ENCODE assay signal across 9 mouse cellular contexts in genomic region chr2:3546588-3546987, GRCm38 (mm10). TPM values are rescaled to one million over a fixed set of nuclear protein-coding genes. Genes with fewer than 3 reads are reported as not detected.
DNase-seq lines count a peak whose midpoint lies in the region; ATAC-seq and TF ChIP-seq lines count a peak whose summit lies in the region.
"Had no signal": no experiment of that assay in that cellular context is flagged by ENCODE, and none has a peak within 500 bp of the region (broad histone marks: within the 10 kb centered on the region; RNA-seq: fewer than 3 reads in every experiment).

No protein-coding gene starts in this region.

- H3K4me2 ChIP-seq in forebrain, postnatal 0 days (ENCODE audit: low read depth) = no peak overlapping the region
- H3K4me2 ChIP-seq in forebrain, embryonic 12.5 days = no peak overlapping the region

- no peaks in the 10 kb centered on the region for H3K36me3 ChIP-seq in forebrain, postnatal 0 days (ENCODE audit: insufficient read depth)
- H3K36me3 ChIP-seq in forebrain, embryonic 12.5 days (replicated peaks) = no peaks in the 10 kb centered on the region

- H3K27me3 ChIP-seq in forebrain, postnatal 0 days (ENCODE audit: insufficient read depth, low read length) = no peaks in the 10 kb centered on the region
- no peaks in the 10 kb centered on the region for H3K27me3 ChIP-seq in forebrain, embryonic 12.5 days
- H3K27me3 ChIP-seq in cerebellum, adult 2 months (ENCODE audit: control insufficient read depth, insufficient read depth, low read length) = no peaks in the 10 kb centered on the region

- no peak for TF ChIP-seq POLR2A in cerebellum, adult 2 months (IDR thresholded peaks at IDR 0.05; ENCODE audit: borderline replicate concordance, insufficient read depth, low read length)

- H3K27ac ChIP-seq in forebrain, postnatal 0 days (ENCODE audit: low read depth, low read length) = no peak overlapping the region
- H3K27ac ChIP-seq in forebrain, embryonic 12.5 days = no peak overlapping the region
- H3K27ac ChIP-seq in cerebellum, adult 2 months (ENCODE audit: insufficient read depth, low read length) = no peak overlapping the region
- H3K27ac ChIP-seq: macrophage had no signal

- WGBS in forebrain, postnatal 0 days = 1% methylated on average over 4 of the region's 4 CpGs
- 0% methylated on average over 4 of the region's 4 CpGs for WGBS in forebrain, embryonic 12.5 days
- WGBS in cerebellum, adult 2 months = 7% methylated on average over 4 of the region's 4 CpGs

- no peaks in the 10 kb centered on the region for H3K9me3 ChIP-seq in forebrain, postnatal 0 days (ENCODE audit: low read length)
- no peaks in the 10 kb centered on the region for H3K9me3 ChIP-seq in forebrain, embryonic 12.5 days

- no peak overlapping the region for H3K4me3 ChIP-seq in forebrain, postnatal 0 days (ENCODE audit: low read depth, low read length)
- no peak overlapping the region for H3K4me3 ChIP-seq in forebrain, embryonic 12.5 days (replicated peaks)
- H3K4me3 ChIP-seq in cerebellum, adult 2 months (replicated peaks; ENCODE audit: insufficient read depth, low read depth, low read length) = no peak overlapping the region

- H3K4me1 ChIP-seq in forebrain, postnatal 0 days (ENCODE audit: insufficient read depth) = no peaks in the 10 kb centered on the region
- H3K4me1 ChIP-seq in forebrain, embryonic 12.5 days = no peaks in the 10 kb centered on the region
- peaks cover 4% of the 10 kb centered on the region; the same call in 1 of the 2 replicates for H3K4me1 ChIP-seq in cerebellum, adult 2 months (ENCODE audit: control insufficient read depth, insufficient read depth, low read length)

- peak; percentile 87 for TF ChIP-seq CTCF in forebrain, postnatal 0 days (IDR thresholded peaks at IDR 0.05; ENCODE audit: low read depth)
- peak; percentile 92 for TF ChIP-seq CTCF in cerebellum, adult 2 months (IDR thresholded peaks at IDR 0.05; ENCODE audit: borderline replicate concordance, insufficient read depth, low read depth, low read length)

- no peak overlapping the region for H3K9ac ChIP-seq in forebrain, postnatal 0 days
- no peak overlapping the region for H3K9ac ChIP-seq in forebrain, embryonic 12.5 days

- peak; percentile 83 for DNase-seq in forebrain, postnatal 0 days
- DNase-seq in Muller cell, postnatal 12 days (ENCODE audit: inconsistent ontology term) = peak; percentile 40
- DNase-seq in cerebellum, adult 2 months = peak; percentile 66 to 72
- DNase-seq in heart, postnatal 14 days = peak; percentile 51 to 69
- peak; percentile 27 for DNase-seq in layer of hippocampus, adult 9-10 months (ENCODE audit: low spot score)
- peak; percentile 25 to 62 for DNase-seq in spleen, postnatal 10 days (ENCODE audit: low spot score in 2 of 2)

- peak; percentile 66; the same call in 1 of the 2 replicates for ATAC-seq in forebrain, postnatal 0 days
- no peak for ATAC-seq in forebrain, embryonic 12.5 days (ENCODE audit: low FRiP score)
- ATAC-seq in megakaryocyte progenitor cell, adult 5-6 weeks (replicated peaks; ENCODE audit: poor library complexity) = peak; percentile 81

- intact Hi-C loops in heart, postnatal 14 days (cut with DNase I) = loop anchor here (1.0 to 10.0 kb wide), 3 partner anchors 223 to 948 kb away; no protein-coding TSS in a partner anchor

RNA-seq across cellular contexts. Expression of gene Fam107b, which starts 23.7 kb away (rescaled TPM):
- total RNA-seq in forebrain, postnatal 0 days (2014; rRNA removed) = 60.2 and 63.4 TPM in 2 replicates
- polyA plus RNA-seq in forebrain, postnatal 0 days (2015; fragmentation: Nextera tagmentation; extraction: Ambion mirVana) = 31.2 and 37.1 TPM in 2 replicates
- polyA plus RNA-seq in forebrain, embryonic 12.5 days (2016; fragmentation: Nextera tagmentation; extraction: Ambion mirVana) = 44.2 and 49.3 TPM in 2 replicates
- polyA plus RNA-seq in cerebellum, adult 2 months (2012; rRNA removed) = 63.7 and 68.3 TPM in 2 replicates
- total RNA-seq in heart, postnatal 14 days (2021) = 10 to 100 TPM; 10.2 to 14.1 TPM
- total RNA-seq in megakaryocyte progenitor cell, adult 5-6 weeks (2015) = 1,007 and 1,094 TPM in 2 replicates
- 622 and 1,143 TPM in 2 replicates for total RNA-seq in megakaryocyte progenitor cell, adult 5-6 weeks (2017)

RNA-seq across cellular contexts. Expression of gene Cdnf, which starts 33.8 kb away (rescaled TPM):
- total RNA-seq in forebrain, postnatal 0 days (2014; rRNA removed) = 0.71 and 0.92 TPM in 2 replicates
- 0.16 and 0.35 TPM in 2 replicates for polyA plus RNA-seq in forebrain, postnatal 0 days (2015; fragmentation: Nextera tagmentation; extraction: Ambion mirVana)
- 0.08 TPM in 2 replicates for polyA plus RNA-seq in forebrain, embryonic 12.5 days (2016; fragmentation: Nextera tagmentation; extraction: Ambion mirVana)
- polyA plus RNA-seq in cerebellum, adult 2 months (2012; rRNA removed) = 1.4 and 1.8 TPM in 2 replicates
- 10 to 100 TPM; 13.9 to 14.0 TPM for total RNA-seq in heart, postnatal 14 days (2021)
- 0.59 and 0.62 TPM in 2 replicates for total RNA-seq in megakaryocyte progenitor cell, adult 5-6 weeks (2015)
- 0.25 and 0.68 TPM in 2 replicates for total RNA-seq in megakaryocyte progenitor cell, adult 5-6 weeks (2017)

RNA-seq across cellular contexts. Expression of gene Hspa14, which starts 34.0 kb away (rescaled TPM):
- 63.1 and 67.0 TPM in 2 replicates for total RNA-seq in forebrain, postnatal 0 days (2014; rRNA removed)
- 49.1 and 50.9 TPM in 2 replicates for polyA plus RNA-seq in forebrain, postnatal 0 days (2015; fragmentation: Nextera tagmentation; extraction: Ambion mirVana)
- polyA plus RNA-seq in forebrain, embryonic 12.5 days (2016; fragmentation: Nextera tagmentation; extraction: Ambion mirVana) = 104 and 107 TPM in 2 replicates
- polyA plus RNA-seq in cerebellum, adult 2 months (2012; rRNA removed) = 70.9 and 79.1 TPM in 2 replicates
- total RNA-seq in heart, postnatal 14 days (2021) = 10 to 100 TPM; 25.5 to 27.1 TPM
- 65.8 and 83.1 TPM in 2 replicates for total RNA-seq in megakaryocyte progenitor cell, adult 5-6 weeks (2015)
- total RNA-seq in megakaryocyte progenitor cell, adult 5-6 weeks (2017) = 172 TPM in 2 replicates

RNA-seq across cellular contexts. Expression of gene Gm45902, which starts 34.0 kb away (rescaled TPM):
- total RNA-seq in forebrain, postnatal 0 days (2014; rRNA removed) = 8.1 and 10.8 TPM in 2 replicates
- polyA plus RNA-seq in forebrain, postnatal 0 days (2015; fragmentation: Nextera tagmentation; extraction: Ambion mirVana) = 4.8 and 5.3 TPM in 2 replicates
- polyA plus RNA-seq in forebrain, embryonic 12.5 days (2016; fragmentation: Nextera tagmentation; extraction: Ambion mirVana) = 11.1 and 11.4 TPM in 2 replicates
- 3.9 and 4.1 TPM in 2 replicates for polyA plus RNA-seq in cerebellum, adult 2 months (2012; rRNA removed)
- 1 to 10 TPM; 1.4 to 2.0 TPM for total RNA-seq in heart, postnatal 14 days (2021)
- total RNA-seq in megakaryocyte progenitor cell, adult 5-6 weeks (2015) = 5.3 and 6.0 TPM in 2 replicates
- 11.9 and 12.8 TPM in 2 replicates for total RNA-seq in megakaryocyte progenitor cell, adult 5-6 weeks (2017)

Comparison
In these comparisons a context has a peak if more than half of its experiments do, and no peak if none do; other contexts are left out.
1. DNase-seq: peak in every context shown above with its lines; median percentile 83 in forebrain, postnatal 0 days; 69 in cerebellum, adult 2 months; 60 in heart, postnatal 14 days; 44 in spleen, postnatal 10 days; 40 in Muller cell, postnatal 12 days; 27 in layer of hippocampus, adult 9-10 months.